Mouse (Mus musculus): ENCODE results near the gene Mrrf.
A peak's percentile ranks its signal among the peaks of the same experiment; 100 is the strongest.
"Not testable (repeated sequence)": the region's sequence is repeated elsewhere in the genome, so short reads cannot be mapped to it uniquely, and the experiment has no call there.

Mrrf gene

DNA sequence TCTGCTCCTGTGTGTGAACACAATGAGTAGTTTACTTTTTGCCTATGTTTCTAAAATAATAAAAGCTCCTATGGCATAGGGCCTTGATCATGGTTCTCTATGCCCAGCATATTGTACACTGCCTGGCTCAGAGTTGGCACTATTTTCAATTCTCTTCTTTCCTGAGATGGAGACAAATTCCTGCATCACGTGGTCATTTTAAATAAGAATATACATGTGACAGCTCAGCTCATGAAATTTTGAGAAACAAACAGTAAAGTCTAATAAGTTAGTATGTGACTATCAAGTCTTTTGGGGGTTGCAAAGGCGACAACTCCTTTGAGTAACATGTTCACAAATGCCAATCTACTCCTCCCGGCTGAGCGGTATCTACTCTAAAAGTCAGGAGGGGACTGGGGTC lies 302 bp upstream of the Mrrf start:
- no peak for DNase-seq

DNA sequence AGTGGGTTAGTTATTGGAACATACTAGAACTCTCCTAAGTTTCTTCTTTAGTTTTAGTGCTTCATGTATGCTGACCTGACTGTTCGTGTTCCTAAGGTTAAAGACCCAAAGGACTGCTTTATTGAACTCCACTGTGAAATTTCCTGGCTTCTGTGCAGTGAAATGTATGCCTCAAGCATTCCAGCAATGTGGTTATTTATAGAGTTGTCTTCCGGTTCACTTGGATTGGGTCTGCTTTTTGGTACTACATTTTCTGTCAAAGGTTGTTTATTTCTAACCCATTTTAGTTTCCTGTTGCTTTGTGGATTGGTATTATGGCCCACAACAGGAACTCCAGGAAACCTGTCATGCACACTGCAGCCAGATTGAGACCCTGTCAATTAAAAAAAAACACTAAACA lies 2.9 kb downstream of the Mrrf start:
- DNase-seq = no peak

DNA sequence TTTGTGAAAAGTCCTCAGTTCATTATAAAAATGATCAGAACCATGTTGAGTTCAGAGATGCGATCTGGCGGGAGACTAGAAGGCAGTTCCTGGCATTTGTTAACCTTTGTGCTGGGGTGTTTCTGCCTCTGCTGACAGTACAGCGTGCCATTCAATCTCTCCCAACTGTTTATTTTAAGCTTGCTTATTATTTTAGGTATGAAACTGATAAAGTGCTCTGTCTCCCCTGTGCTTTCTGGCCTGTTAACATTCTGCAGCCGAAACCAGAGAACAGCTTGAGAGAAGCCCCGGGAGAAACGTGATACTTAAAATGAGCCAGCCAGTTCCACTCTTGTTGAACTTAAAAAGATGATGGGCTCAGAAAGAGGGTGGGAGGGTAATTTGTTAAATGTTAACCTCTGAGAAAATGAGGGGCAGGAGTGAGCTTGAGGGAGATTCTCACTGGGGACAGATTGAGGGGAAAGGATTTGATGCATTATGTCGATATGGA lies 12.7 kb downstream of the Mrrf start:
- no peak for DNase-seq

DNA sequence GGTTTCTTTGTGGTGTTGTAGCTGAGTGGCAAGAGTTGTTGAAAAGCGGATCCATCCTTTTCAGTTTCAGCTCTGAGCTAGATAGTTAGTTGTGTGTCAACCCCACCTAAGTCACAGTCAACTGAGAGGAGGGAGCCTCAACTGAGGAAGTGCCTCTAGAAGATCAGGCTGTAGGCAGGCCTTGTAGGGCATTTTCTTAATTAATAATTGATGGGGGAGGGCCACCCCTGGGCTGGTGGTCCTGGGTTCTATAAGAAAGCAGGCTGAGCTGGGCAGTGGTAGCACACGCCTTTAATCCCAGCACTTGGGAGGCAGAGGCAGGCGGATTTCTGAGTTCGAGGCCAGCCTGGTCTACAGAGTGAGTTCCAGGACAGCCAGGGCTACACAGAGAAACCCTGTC lies 16.2 kb downstream of the Mrrf start:
- not testable (repeated sequence) for DNase-seq

DNA sequence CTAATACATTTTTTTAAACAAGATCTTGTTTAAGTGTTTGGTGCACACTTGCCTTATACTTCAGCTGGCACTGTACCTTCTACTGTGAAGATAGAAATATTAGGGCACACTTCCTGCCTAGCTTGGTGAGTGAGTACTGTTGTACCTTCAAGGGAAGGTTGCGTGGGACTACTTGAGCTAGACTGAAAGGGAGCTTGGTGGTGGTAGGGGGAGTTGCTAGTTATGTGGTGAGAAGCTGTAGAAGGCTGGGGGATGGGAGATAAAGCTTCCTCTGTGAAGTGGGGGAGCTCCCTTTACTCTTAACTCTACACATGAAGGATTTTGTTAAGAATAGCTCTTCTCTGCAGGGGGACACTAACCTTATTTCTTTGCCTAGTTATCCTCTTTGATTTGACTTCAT lies 21.3 kb downstream of the Mrrf start:
- no peak for DNase-seq

DNA sequence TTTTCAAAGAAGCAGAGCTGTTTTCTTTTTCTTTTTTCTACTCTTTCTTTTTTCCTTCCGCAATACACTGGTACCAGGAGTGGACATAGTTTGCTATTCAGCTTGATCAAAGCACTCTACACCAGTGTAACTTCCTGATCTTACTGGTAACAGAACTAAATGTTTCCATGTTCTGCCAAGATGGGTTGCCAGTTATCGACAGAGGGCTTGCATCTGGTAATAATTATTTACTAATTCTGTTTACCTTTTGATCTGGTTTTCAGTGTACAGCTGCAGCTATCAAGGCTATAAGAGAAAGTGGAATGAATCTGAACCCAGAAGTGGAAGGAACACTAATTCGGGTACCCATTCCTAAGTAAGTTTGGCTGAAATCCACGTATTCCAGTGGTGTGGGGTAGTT lies 23.1 kb downstream of the Mrrf start:
- no peak for DNase-seq

DNA sequence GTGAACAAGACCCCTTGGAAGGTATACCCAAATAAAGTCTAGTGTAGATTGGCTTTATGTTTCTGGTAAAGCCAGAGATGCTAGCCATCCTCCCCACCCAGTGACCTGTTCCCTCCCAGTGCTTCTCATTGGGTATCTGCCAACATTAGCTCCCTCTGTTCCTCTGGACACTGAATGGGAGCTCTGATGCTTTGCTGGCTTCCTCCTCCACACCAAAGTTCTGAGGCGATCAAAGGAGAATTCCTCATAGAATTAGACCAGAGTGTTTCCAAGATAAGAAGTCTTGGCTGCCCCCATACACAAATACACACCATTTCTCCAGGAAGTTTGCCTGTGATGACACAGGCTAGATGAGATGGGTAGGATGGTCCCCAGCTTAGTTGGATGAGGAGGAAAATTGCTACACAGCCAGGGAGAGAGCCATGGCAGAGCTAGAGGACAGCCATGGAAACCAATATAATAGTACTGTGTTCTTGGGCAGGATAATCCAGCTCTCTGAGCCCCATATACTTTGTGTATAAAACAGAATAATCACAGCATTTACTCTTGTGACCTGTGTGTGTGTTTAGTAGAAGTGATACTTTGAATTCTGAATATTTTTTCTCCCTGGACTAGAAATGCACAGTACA lies 31.9 kb downstream of the Mrrf start:
- DNase-seq = no peak

DNA sequence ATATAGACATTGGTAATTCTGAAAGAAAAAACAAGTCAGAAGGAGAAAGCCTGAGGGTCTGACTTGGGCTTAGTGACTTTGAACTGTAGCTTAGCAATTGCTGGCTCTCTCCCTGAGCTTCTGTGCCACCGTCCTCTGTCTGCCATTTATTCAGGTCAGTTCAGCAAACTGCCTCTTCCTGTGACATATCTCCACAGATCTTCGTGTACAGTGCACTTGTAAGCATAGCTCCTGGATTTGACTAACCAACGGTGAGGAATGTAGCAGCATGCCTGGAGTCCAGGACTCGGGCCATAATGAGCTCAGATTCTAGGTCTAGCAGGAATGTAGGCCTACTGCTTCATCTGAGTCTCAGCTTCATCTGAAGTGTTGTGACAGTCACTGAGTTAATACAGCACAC lies 33.0 kb downstream of the Mrrf start:
- no peak for DNase-seq

DNA sequence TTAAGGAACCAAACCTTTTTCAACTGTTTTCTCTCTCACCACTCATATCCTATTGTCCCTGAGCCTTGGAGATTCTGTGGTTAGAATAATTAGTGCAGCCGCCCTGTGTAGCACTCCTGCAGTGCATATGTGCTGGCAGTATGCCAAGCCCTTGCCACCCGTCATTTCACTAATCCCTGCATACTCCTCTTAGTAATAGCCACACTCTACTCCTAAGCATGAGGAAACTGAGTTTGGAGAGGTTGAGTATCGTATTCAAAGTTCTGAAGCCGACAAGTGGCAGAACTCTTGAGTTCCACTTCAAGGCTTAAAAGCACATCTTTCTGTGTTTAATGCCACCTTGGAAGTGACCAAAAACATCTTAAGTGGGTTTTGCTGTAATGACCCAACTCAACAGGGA lies 35.9 kb downstream of the Mrrf start:
- peak; percentile 46 for DNase-seq

DNA sequence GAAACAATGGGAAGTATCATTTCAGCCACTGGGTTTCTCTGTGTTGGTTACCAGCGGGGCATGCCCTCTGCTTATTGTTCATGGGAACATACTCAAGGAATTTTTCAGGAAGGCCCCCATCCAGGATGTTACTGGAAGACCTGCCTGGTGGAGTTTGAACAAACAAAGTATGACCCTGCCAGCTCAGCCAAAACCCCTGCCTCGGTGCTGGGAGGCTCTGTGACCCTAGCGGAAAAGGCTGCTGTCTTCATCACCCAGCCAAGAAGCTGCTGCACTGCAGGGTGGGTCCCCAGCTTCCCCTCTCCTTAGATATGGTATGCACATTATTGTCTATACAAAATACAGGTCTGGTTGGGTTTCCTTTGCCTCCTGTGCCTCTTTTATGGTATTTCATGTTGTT lies 36.4 kb downstream of the Mrrf start:
- DNase-seq = no peak

DNA sequence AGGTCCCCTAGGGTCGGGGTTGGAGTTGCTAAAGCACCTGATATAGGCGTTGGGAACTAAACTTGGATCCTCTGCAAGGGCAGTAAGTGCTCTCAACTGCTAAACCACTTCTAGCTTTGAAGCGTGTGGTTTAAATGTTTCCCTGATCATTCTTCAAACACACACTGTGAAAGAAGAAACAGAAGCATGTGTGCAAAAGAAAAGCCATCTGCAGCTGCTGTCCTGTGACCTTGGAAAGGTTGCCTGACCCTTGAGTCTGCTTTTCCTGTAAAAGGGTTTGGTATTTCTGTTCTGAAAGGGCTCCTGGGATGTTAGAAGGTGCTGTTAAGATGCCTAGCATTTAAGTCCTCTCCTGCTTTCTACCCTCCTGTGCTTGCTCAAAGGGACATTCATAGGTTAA lies 43.3 kb downstream of the Mrrf start:
- no peak for DNase-seq

DNA sequence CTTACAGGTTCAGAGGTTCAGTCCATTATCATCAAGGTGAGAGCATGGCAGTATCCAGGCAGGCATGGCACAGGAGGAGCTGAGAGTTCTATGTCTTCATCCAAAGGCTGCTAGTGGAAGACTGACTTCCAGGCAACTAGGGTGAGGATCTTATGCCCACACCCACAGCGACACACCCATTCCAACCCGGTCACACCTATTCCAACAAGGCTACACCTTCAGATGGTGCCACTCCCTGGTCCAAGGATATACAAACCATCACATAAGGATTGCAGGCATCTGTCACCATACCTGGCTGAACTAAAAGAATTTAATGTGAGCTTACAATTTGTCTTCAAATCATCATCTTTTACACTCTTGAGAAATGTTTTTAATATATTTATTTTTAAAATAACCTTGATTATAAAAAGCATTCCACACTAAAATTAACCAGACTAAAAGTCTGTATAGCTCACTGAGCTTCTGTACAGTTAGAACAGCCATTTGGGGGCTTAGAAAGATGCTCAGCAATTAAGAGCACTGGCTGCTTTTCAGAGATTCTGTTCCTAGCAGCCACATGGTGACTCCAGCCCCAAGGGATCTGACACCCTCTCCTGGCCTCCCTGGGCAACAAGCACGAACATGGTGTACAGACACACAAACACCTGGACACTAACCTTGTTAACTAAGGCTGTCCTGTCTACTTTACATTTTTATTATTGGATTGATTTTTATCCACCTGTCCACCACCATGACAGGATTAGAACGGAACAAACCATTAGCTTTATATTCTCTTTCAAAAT lies 45.6 kb downstream of the Mrrf start:
- DNase-seq = not testable (repeated sequence)

DNA sequence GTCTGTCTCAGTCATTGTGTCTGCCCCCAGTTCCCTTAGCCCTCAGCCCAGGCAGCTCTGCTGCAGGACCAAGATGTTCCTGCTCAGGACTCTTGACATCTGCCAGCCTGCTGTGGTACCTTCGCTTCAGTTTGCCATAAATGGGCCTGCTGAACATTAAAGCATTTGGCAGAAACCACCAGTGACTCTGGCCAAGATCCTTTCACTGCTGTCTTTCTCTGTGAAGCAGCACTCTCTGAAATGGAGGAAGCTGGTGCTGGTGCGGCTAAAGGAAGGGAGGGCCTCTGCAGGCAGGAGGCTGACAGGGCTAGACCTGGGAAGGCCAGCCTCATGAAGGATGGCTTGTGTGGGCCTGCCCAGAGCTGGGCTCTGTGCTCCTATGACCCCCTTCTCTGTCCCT lies 47.1 kb downstream of the Mrrf start:
- no peak for DNase-seq

DNA sequence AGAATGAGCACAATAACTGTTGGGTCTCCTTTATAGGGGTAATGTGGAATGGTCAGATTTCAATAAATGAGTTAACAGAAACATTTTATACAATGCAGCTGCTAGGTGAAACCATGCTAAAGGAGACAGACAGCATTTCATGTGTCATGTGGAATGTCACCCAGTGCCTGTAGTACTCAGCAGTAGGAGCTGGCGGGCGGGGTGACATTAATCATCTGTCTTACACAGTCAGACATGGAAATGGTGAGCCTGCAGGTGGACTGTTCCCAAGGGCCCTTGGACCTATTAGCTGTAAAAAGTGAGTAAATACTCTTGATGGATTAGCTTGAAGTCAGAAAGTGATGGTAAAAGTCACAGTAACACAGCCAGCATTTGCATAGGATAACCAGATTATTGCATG lies 48.0 kb downstream of the Mrrf start:
- DNase-seq = no peak

DNA sequence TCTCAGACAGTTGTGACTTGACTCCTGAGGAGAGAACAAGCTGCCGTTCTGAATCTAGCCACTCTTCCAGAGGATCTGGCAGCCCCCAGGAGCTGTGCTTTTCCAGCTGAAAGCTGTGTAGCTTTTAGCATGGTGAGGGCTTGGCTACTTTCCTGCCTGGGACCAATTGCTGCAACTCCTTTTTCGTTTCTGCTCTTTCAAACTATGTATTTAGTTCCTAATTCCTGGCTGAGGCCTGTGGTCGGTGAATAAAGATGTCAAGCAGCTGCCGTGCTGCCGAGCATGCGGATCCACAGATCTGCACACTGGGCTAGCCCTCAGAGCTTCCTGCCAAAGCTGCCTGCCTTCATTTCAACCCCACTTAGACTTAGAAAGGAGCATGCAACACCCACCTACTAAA lies 48.7 kb downstream of the Mrrf start:
- no peak for DNase-seq

DNA sequence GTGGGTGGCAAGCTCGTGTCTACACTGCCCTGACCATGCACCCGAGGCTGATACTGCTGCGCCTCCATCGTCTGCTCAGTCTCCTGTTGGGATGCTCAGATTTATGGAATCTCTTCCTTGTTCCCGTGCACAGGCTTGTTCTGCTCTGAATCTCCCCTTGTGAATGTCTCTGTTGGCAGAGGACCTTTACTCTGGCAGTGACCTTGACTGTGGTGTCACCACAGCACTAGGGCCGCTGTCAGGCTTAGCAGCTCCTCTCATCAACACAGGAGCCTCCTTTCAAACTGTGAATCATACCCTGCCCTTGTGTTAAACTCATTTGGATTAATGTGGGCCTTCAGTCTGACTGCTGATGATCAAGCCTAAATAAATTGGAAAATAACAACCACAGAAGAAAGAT lies 53.0 kb downstream of the Mrrf start:
- not testable (repeated sequence) for DNase-seq

DNA sequence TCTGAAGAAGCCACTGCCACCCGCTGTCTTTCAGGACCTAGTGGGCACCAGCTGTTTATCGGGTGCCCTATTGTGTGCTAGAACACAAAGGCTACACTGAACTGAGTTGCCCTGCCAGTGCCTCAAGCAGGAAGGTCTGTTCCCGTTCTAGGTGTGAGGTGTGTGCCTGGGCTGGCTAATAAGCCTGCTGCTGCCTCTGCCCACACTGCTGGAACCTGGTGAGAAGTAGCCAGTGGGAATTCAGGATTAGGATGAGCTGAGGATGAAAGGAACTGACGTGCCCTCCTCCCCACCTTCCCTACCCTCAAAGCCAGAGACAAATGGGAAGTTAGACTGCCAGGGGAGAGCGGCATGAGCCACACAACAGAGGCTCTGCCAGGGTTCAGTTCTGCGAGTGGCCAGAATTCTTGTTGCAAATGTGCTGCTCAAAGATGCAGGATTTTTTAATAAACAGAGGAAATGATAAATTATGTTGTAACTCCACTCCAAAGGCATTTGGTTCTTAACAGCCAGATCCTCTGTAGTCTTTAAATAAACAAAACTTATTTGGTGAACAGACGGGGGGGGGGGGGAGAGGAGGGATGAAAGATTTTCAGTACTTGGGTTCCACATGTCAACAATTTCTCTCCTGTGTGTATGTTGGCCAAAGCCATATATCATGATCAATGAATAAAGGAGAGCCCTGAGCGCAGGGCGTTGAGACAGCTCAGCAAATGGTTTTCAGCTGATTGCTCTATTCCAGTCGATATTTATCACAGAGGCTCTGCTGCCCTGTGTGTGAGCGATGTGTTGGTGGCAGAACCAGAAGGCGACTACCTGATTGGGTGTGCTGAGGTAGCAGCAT lies 55.1 kb downstream of the Mrrf start:
- no peak for DNase-seq

DNA sequence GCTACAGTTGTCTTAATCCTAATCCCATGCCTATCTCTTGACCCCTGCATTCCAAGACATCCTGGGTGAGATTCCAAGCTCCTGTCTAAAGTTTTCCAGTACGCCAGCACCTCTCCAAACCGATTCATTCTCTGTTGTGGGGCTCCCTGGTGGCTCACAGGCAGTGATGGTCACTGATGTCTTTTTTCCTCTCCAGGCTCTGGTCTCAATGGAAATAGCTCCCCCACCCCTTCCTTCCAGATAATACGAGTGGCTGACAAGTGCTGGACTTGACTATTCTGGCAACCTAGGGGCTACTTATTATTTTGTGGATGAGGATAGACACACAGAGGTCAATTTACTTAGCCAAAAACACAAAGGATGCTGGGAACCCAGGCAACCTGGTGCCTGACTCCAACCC lies 60.8 kb downstream of the Mrrf start:
- no peak for DNase-seq

DNA sequence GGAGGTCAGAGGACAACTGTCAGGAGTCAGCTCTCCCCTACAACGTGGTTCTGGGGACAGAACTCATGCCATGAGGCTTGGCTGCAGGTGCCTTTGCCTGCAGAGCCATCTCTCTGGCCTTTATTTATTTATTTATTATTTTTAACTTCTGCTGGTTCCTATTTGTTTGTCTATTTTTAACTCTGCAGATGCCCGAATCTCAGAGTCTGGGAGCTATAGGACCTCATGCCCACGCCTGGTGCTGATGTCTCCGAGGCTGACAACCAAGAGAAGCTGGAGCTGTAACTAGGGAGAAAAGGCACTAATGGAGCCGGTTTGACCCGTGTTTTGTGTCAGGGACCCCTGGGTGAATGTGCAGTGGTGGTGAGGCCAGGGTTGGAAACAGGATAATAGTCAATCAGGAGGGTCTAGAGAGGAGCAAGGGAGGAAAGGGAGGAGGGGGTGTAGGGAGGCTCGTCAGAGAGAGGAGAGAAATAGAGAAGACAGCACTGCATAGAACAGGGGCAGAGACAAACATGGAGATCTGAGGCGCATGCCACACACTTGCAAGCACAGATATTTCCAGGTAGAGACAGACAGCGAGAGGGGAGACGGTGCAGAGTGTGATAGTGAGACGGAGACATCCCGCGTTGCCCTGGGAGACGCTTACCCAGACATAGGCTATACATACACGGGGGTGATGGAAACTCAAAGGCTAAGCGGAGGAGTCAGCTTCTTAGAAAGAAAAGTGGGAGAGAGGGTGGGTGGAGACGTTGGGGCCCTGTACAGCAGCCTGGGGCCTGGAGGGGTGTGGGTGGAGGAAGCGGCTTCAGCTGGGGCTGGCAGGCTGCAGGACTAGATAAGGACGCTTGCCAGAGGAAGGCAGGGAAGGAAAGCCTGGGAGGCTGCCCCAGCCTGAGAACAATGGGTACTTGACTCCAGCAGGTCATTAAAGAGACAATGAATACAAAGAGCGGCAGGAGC lies 62.0 kb downstream of the Mrrf start:
- peak; percentile 61 for DNase-seq

DNA sequence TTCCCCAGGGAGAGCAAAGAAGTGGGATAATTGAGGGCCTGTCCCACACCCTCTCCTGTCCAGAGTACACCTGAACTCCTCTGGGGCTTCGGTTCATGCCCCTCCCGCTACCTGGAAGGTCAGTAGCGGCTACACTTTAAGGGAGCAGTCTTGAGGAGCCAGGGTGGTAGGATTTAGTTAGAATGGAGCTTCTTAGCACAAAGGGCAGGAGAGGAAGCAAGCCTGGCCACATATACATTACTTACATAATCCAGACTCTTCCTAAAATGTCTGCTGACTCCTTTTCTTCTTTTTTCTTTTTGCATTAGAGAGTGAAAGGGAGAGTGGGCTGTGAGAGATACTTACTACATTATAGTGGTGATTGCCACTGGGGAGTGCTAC lies 62.7 kb downstream of the Mrrf start:
- DNase-seq = no peak

DNA sequence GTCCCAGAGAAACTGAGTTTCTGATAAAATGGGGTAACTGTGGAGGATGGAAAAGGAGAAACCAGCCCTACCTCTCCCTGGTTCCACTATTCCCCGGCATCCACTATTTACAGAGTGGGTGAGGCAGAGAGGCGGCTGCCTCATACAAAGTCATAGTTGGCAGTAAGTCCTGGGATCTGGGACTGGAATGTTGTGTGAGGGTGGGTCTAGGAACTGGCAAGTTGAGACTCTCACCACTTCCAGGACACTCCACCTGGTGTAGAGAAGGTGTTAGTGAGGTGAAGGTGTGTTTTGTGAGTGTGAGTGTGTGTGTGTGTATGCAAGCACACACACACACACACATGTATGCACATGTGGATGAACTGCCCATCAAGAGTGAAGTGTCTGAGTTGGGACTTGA lies 64.6 kb downstream of the Mrrf start:
- DNase-seq = no peak

DNA sequence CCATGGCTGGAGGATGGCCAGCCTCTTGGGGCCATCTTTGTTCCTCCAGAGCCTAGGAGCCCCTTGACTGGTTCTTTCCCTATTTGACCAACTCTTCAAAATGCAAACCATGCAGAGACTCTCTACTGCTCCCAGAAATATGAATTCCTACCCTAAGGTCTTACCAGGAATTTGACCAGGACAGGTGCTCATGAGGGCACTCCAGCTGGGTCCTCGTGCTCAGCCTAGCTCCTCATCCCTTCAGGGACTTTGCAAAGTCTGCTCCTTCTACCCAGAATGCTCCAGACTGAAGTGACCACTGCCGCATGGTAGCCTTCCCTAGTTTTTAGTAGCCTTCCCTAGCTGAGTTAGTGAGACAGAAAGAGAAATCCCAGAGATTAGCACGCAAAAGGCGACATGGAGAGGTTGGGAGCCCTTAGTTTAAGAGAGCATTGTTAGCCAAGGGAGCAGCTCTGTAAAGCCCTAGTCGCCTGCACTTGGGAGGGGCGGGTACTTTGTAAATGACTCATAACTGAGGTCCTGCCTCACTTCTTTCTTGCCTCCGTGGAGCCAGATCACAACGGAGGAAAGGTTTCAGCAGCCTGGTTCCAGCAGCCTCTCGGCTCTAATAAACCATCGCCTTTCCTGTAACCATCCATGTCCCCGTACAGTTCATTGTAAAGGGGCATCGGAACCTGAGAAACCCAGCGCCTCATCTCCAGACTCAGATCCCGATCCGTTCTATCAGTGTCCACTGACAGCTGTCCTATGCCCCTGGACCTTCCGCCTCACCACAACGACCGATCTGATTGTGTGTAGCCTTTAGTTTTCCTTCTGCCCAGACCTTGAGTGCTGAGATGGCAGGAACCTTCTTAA lies 65.8 kb downstream of the Mrrf start:
- no peak for DNase-seq
